Mouse (Mus musculus): ENCODE measurements around the gene Chst11.

DNA sequence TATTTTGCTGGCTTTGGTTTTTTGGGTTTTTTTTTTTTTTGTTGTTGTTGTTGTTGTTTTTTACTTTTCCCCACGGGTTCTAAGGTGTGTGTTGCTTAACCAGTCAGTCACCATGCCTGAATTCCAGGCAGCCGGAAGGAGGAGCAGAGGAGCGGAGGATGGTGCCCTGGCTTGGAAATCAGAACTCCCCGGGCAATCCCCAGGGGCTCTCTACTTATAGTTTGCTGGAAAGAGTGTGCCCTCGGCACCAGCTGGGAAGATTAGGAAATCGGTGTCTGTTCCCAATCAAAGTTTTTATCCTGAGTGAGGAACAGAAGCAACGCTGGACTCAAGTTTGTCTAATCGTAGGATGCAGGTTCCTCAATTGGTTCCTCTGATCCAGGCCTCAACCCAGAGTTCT lies 143.1 kb downstream of the Chst11 start:
- TF ChIP-seq CTCF (IDR thresholded peaks at IDR 0.05) (no peak), EP300 (IDR thresholded peaks at IDR 0.05) (no peak)

All from lung, postnatal 0 days (tissue).